Mouse (Mus musculus) lung, adult 10 weeks (tissue): ENCODE results near the gene Neurl2. TPM values are rescaled to one million over a fixed set of nuclear protein-coding genes. Genes with fewer than 3 reads are reported as not detected.

ENCODE experiments used
- polyA plus RNA-seq: library from polyadenylated mRNA; stranded (reverse); fragments of 350-450 nt; fragmentation: Illumina TruSeq; extraction: RNeasy Lipid Tissue Mini Kit (QIAGEN cat#74804); gene quantifications from one replicate; pipeline ENCODE4 v1.2.3, GENCODE M21; 2014; ENCODE audit warnings: low read depth, low replicate concordance; ENCODE audit not compliant: insufficient read depth

Gene Neurl2
- 4.4 TPM for polyA plus RNA-seq

GRCm38 (mm10) chr2:164833314-164833959 lies at the start of gene Neurl2:
Gene Neurl2 (minus strand): TSS chr2:164833456.

GRCm38 (mm10) chr2:164879228-164879567 lies 45.9 kb upstream of the Neurl2 start, which contains the start of gene Pcif1:
Gene Pcif1 (plus strand): TSS chr2:164879304.

GRCm38 (mm10) chr2:164857101-164857821 lies 24.0 kb upstream of the Neurl2 start, which contains the start of gene Pltp:
Gene Pltp (minus strand): TSS chr2:164857711.

GRCm38 (mm10) chr2:164832748-164833301 lies 431 bp downstream of the Neurl2 start, which contains the start of gene Ctsa:
Gene Ctsa (plus strand): TSS chr2:164832873.

GRCm38 (mm10) chr2:164828437-164828836 lies 4.8 kb downstream of the Neurl2 start, which contains the start of gene Spata25:
Gene Spata25 (minus strand): TSS chr2:164828537.

GRCm38 (mm10) chr2:164822636-164823165 lies 10.6 kb downstream of the Neurl2 start, which contains the start of gene Zswim1:
Gene Zswim1 (plus strand): TSS chr2:164822686.

GRCm38 (mm10) chr2:164804533-164805331 lies 28.5 kb downstream of the Neurl2 start, which contains the start of the genes Acot8 and Zswim3:
Gene Acot8 (minus strand): TSS chr2:164804882.
Gene Zswim3 (plus strand): TSS chr2:164805098.

GRCm38 (mm10) chr2:164785481-164786387 lies 47.5 kb downstream of the Neurl2 start, which contains the start of gene Snx21:
Gene Snx21 (plus strand): TSS chr2:164785823.

Other genes starting within 250 kb of the Neurl2 start
- gene Wfdc6a, start 248.0 kb downstream of the Neurl2 start, polyA plus RNA-seq = 4.4 TPM
- not detected for gene Eppin, start 239.9 kb downstream of the Neurl2 start, polyA plus RNA-seq
- gene Wfdc6b, start 219.9 kb downstream of the Neurl2 start, polyA plus RNA-seq = 3.0 TPM
- 1.2 TPM for gene Wfdc8, start 219.8 kb downstream of the Neurl2 start, polyA plus RNA-seq
- gene Wfdc16, start 194.7 kb downstream of the Neurl2 start, polyA plus RNA-seq = 0.95 TPM
- 3.9 TPM for gene Wfdc10, start 177.4 kb downstream of the Neurl2 start, polyA plus RNA-seq
- gene Wfdc9, start 176.9 kb downstream of the Neurl2 start, polyA plus RNA-seq = not detected
- gene Wfdc11, start 159.4 kb downstream of the Neurl2 start, polyA plus RNA-seq = not detected
- 1.2 TPM for gene Wfdc13, start 148.3 kb downstream of the Neurl2 start, polyA plus RNA-seq
- gene Spint4, start 135.0 kb downstream of the Neurl2 start, polyA plus RNA-seq = not detected
- gene Spint5, start 118.2 kb downstream of the Neurl2 start, polyA plus RNA-seq = not detected
- 4.4 TPM for gene Wfdc3, start 87.5 kb downstream of the Neurl2 start, polyA plus RNA-seq
- 19.0 TPM for gene Dnttip1, start 87.5 kb downstream of the Neurl2 start, polyA plus RNA-seq
- gene Ube2c, start 63.6 kb downstream of the Neurl2 start, polyA plus RNA-seq = 3.6 TPM
- not detected for gene Tnnc2, start 53.5 kb downstream of the Neurl2 start, polyA plus RNA-seq
- 23.7 TPM for gene Snx21, start 47.6 kb downstream of the Neurl2 start, polyA plus RNA-seq
- gene Acot8, start 28.6 kb downstream of the Neurl2 start, polyA plus RNA-seq = 15.4 TPM
- 2.5 TPM for gene Zswim3, start 28.4 kb downstream of the Neurl2 start, polyA plus RNA-seq
- gene Zswim1, start 10.8 kb downstream of the Neurl2 start, polyA plus RNA-seq = 5.2 TPM
- 0.45 TPM for gene Spata25, start 4.9 kb downstream of the Neurl2 start, polyA plus RNA-seq
- gene Ctsa, start 583 bp downstream of the Neurl2 start, polyA plus RNA-seq = 104 TPM
- gene Pltp, start 24.3 kb upstream of the Neurl2 start, polyA plus RNA-seq = 368 TPM
- gene Pcif1, start 45.8 kb upstream of the Neurl2 start, polyA plus RNA-seq = 39.9 TPM
- gene Zfp335, start 78.3 kb upstream of the Neurl2 start, polyA plus RNA-seq = 5.3 TPM
- gene Mmp9, start 107.3 kb upstream of the Neurl2 start, polyA plus RNA-seq = 8.8 TPM
- 1.6 TPM for gene Slc12a5, start 127.3 kb upstream of the Neurl2 start, polyA plus RNA-seq
- gene Ncoa5, start 201.4 kb upstream of the Neurl2 start, polyA plus RNA-seq = 15.4 TPM
- gene Cd40, start 222.2 kb upstream of the Neurl2 start, polyA plus RNA-seq = 22.3 TPM